Mouse (Mus musculus) ZHBTc4 (cell line): ENCODE results near the gene Lactb.

Source experiments
- DNase-seq: peaks from one replicate; pipeline ENCODE4 v3.0.0-alpha.2; 2011; ENCODE audit warnings: low read depth, low spot score

The Lactb gene

GRCm38 (mm10) chr9:66975239-66975645 is at the start of gene Lactb:
Lactb (minus strand) TSS chr9:66975484.
- peak; percentile 95 for DNase-seq

GRCm38 (mm10) chr9:67023371-67023770 is 48.1 kb upstream of the Lactb start:
- no peak for DNase-seq

- DNase-seq: no peak
These were observed 44.8 kb upstream of the Lactb start for GRCm38 (mm10) chr9:67020063-67020462.

GRCm38 (mm10) chr9:67013501-67013900 is 38.2 kb upstream of the Lactb start:
- no peak for DNase-seq

- no peak for DNase-seq
These were observed 37.2 kb upstream of the Lactb start for GRCm38 (mm10) chr9:67012470-67012869.

GRCm38 (mm10) chr9:67011483-67011882 is 36.2 kb upstream of the Lactb start:
- no peak for DNase-seq

GRCm38 (mm10) chr9:67008781-67009180 is 33.5 kb upstream of the Lactb start:
- no peak for DNase-seq

GRCm38 (mm10) chr9:67006376-67006775 is 31.1 kb upstream of the Lactb start:
- DNase-seq: no peak

GRCm38 (mm10) chr9:67005161-67005742 is 30.0 kb upstream of the Lactb start:
- no peak for DNase-seq

GRCm38 (mm10) chr9:67003656-67004055 is 28.4 kb upstream of the Lactb start:
- no peak for DNase-seq

GRCm38 (mm10) chr9:67003156-67003555 is 27.9 kb upstream of the Lactb start:
- DNase-seq: no peak

GRCm38 (mm10) chr9:67001506-67001905 is 26.2 kb upstream of the Lactb start:
- DNase-seq: peak; percentile 53

- peak; percentile 95 for DNase-seq
These were observed 25.8 kb upstream of the Lactb start for GRCm38 (mm10) chr9:67001050-67001449.

- no peak for DNase-seq
These were observed 24.4 kb upstream of the Lactb start for GRCm38 (mm10) chr9:66999698-67000097.

GRCm38 (mm10) chr9:66991750-66992410 is 16.6 kb upstream of the Lactb start:
- DNase-seq: no peak

- no peak for DNase-seq
These were observed 15.9 kb upstream of the Lactb start for GRCm38 (mm10) chr9:66991021-66991749.

GRCm38 (mm10) chr9:66990046-66990445 is 14.8 kb upstream of the Lactb start:
- DNase-seq: no peak

- DNase-seq: no peak
These were observed 14.3 kb upstream of the Lactb start for GRCm38 (mm10) chr9:66989581-66989980.

- no peak for DNase-seq
These were observed 13.7 kb upstream of the Lactb start for GRCm38 (mm10) chr9:66988888-66989414.

- no peak for DNase-seq
These were observed 13.1 kb upstream of the Lactb start for GRCm38 (mm10) chr9:66988198-66988887.

GRCm38 (mm10) chr9:66985377-66985776 is 10.1 kb upstream of the Lactb start:
- DNase-seq: no peak

GRCm38 (mm10) chr9:66982085-66982484 is 6.8 kb upstream of the Lactb start:
- no peak for DNase-seq
